Mouse (Mus musculus): ENCODE data around the gene Wdr35. TPM values are rescaled to one million over a fixed set of nuclear protein-coding genes. Genes with fewer than 3 reads are reported as not detected.
"Not testable (repeated sequence)": the region's sequence is repeated elsewhere in the genome, so short reads cannot be mapped to it uniquely, and the experiment has no call there.

Gene Wdr35
- total RNA-seq, 4 experiments from 2014 or later = 43.0 to 59.8 (median 44.9) TPM

- no peak for DNase-seq (ENCODE audit: low spot score in 2 of 2)
Observed at GRCm38 (mm10) chr12:9007146-9007545, 33.5 kb downstream of the Wdr35 start.

- no peak for DNase-seq (ENCODE audit: low spot score in 2 of 2)
Observed at GRCm38 (mm10) chr12:9007811-9008210, 34.1 kb downstream of the Wdr35 start.

DNA sequence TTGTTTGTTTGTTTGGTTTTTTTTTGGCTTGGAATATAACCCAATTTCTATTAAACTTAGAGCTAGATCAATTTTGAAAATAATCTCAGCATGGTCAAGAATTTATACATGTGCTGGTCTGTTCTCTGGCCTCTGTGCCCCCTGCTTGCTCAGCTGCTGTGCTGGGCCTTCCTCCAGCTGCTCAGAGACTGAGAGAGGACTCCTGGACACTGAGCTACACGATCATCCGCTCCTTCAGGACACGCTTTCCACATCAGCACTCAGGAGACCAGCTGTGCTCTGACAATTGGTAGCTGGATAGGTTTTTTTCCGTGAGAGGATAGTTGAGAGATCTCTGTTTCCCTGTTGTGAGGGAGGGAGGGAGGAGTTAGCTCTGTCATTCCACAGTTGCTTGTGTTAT is 36.6 kb downstream of the Wdr35 start:
- DNase-seq (ENCODE audit: low spot score in 2 of 2) = no peak

DNA sequence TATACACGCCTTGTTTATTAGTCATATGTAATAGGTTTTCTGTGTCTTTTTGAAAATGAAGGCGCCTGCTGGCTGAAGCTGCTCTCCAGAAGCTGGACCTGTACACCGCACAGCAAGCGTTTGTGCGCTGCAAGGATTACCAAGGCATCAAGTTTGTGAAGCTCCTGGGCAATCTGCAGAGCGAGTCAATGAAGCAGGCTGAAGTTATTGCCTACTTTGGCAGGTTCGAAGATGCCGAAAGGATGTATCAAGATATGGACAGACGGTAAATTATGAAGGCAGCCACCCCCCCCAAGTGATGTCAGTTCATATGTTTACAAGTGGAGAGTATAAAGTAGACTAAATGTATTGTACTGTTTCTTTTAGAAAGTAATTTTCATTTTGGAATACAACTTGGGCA is 42.7 kb downstream of the Wdr35 start:
- DNase-seq (ENCODE audit: low spot score in 2 of 2) = no peak

DNA sequence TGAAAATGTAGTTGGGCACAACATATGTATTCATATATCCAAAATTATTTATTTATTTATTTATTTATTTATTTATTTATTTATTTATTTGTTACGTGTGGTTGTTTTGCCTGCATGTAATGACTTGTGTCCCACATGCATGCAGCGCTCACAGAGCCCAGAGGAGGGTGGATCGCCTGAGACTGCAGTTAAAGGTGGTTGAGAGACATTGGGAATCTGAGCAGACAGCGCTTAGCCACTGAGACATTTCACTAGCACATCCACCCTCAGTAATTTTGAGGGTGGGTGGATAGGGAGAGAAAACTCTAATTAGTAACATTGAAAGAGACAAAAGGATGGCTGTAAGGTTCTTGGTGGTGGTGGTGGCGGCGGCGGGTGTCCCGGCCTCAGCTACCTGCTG is 46.7 kb downstream of the Wdr35 start:
- no peak for DNase-seq (ENCODE audit: low spot score in 2 of 2)

- no peak for DNase-seq (ENCODE audit: low spot score in 2 of 2)
Observed at GRCm38 (mm10) chr12:9020986-9021385, 47.3 kb downstream of the Wdr35 start.

DNA sequence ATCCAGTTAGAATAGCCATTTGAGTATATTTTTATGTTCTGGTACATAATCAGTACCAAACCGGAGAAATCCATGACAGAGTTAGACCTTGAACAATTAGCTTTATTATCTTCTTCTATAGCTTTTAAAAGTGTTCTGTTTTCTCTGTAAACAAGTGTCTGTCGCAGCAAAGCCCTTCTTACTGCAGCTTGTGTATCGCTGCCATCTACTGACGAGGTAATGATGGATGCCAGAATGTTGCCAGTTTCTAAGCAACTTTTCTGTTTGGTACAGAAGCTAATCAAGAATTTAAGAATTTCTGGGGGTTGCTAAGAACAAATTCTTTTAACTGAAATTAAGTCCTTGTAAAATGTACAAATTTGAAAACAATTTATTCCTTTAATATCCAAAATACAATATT is 49.3 kb downstream of the Wdr35 start:
- DNase-seq (ENCODE audit: low spot score in 2 of 2) = no peak

- DNase-seq (ENCODE audit: low spot score in 2 of 2) = no peak
Observed at GRCm38 (mm10) chr12:9024071-9024470, 50.4 kb downstream of the Wdr35 start.

- no peak for DNase-seq (ENCODE audit: low spot score in 2 of 2)
Observed at GRCm38 (mm10) chr12:9024736-9025135, 51.0 kb downstream of the Wdr35 start.

DNA sequence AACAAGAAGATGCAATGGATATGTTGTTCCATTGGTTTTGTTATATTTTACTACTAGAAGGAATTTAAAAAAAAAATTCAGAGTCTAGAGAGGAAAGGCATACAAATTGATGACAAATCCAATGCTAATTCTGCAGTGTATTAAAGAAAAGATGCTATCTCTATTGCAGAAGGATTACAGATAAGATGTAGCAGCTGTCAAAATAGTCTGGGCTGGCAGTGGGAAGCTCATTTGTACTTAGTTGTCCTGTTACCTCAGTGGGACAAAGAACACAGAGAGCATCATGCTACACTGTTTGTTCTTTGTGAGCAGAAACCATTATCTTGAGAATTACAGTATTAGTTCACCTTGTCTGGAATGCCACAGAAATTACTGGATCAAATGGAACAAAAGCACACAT is 53.2 kb downstream of the Wdr35 start:
- no peak for DNase-seq (ENCODE audit: low spot score in 2 of 2)

DNA sequence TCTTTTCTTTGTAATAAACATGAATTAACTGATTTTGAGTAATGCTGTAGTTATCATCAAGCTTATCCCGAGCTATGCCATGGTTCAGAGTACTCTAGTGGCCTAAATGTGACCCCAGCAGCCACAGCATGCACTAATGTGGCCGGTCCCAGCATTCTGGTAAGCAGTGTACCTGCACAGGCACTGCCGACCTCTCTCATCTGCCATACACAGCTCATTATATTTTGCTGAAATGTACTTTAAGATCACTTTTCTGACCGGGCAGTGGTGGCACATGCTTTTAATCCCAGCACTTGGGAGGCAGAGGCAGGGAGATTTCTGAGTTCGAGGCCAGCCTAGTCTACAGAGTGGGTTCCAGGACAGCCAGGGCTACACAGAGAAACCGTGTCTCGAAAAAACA is 55.1 kb downstream of the Wdr35 start:
- DNase-seq (ENCODE audit: low spot score in 2 of 2) = not testable (repeated sequence)

DNA sequence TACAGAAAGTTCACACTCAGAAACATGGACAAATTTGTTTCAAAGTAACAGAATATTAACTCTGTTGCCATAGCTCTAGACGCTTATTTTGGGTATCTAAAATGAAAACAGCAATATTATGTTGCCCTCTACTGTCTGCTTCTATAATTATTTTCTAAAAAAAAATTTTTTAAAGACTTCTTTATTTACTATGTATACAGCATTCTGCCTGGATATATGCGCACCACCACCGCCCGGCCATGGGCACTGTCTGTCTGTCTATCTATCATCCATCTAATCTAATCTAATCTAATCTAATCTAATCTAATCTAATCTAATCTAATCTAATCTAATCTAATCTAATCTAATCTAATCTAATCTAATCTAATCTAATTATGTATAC is 55.8 kb downstream of the Wdr35 start:
- no peak for DNase-seq (ENCODE audit: low spot score in 2 of 2)

DNA sequence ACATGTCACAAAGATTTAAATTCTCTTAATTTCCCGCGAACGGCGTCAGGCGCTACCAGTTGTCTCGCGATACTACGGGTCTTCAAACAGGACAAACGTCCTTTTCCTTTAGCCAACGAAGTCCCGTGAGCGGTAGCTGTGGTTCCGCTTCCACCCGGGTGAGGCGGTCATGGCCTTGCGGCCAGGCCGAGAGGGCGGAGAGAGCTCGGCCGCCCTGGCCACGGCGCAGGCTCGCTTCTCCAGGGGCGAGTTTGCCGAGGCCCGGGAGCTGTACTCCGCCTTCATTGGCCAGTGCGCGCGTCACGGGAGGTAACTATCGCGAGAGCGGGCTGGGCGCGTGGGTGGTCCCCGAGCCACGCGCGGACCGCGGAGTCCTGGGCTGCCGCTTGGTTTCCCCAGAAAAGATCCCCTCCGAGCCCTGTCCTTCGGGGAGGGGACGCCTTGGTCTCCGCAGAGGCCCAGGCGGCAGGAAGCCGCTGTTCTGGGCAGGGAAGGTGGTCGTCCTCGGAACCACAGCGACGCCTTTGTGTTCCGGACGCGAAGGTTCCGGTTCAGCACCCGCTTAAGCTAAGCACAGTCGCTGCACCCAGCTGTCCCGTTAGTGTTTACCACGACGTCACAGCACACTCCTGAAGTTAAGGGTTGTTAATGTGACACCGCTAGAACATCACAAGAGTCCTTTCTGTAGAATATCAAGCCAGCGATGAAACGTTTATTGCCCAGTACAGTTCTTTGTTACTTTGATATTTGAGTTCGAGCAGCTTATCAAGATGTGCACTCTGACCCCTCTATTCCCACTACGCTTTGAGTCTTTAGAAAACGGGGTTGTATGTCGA is 56.4 kb downstream of the Wdr35 start, which contains the start of gene Ttc32:
TSS of gene Ttc32 (plus strand) at position 110 of the 836 bp plus-strand sequence.
- DNase-seq (ENCODE audit: low spot score in 2 of 2) = peak; percentile 91 to 96

- DNase-seq (ENCODE audit: low spot score in 2 of 2) = no peak
Observed at GRCm38 (mm10) chr12:9031166-9031565, 57.5 kb downstream of the Wdr35 start.

DNA sequence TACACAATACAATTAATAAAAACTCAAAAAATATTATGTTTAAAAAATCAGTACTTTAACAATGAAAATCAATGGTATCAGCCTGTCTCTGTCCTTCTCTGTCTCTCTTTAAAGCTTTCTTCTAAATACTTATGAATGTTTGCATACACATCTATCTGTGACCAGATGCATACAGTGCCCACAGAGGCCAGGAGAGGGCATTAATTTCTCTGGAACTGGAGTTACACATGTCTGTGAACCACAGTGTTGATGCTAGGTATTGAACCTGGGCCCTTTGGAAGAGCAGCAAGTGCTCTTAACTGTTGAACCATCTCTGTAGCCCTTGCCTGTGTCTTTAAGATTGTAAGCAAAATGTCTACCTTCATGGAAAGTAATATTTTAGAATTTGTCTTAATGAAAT is 59.4 kb downstream of the Wdr35 start:
- DNase-seq (ENCODE audit: low spot score in 2 of 2) = no peak

- DNase-seq (ENCODE audit: low spot score in 2 of 2) = no peak
Observed at GRCm38 (mm10) chr12:9036409-9036808, 62.7 kb downstream of the Wdr35 start.

- no peak for DNase-seq (ENCODE audit: low spot score in 2 of 2)
Observed at GRCm38 (mm10) chr12:9040177-9040576, 66.5 kb downstream of the Wdr35 start.

- no peak for DNase-seq (ENCODE audit: low spot score in 2 of 2)
Observed at GRCm38 (mm10) chr12:9040686-9041085, 67.0 kb downstream of the Wdr35 start.

DNA sequence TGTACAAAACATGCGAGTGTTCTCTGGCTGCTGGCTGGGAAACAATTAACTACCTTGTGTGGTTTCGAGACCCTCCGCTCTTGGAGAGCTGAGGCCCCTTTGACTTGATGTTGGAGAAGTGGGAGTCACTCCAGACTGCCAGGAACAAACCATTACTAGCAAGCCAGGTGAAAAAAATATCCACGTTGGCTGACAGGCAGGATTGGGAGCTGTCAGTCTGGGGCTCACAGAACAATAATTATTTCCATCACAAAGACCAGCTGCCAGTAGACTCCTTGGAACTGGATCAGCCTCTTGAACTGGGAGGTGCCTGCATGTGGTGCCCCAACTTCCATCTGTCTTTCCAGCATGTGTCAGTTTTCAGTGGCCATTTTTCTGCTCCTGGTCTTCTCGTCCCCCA is 68.6 kb downstream of the Wdr35 start:
- no peak for DNase-seq (ENCODE audit: low spot score in 2 of 2)

- no peak for DNase-seq (ENCODE audit: low spot score in 2 of 2)
Observed at GRCm38 (mm10) chr12:9042759-9043158, 69.1 kb downstream of the Wdr35 start.

GRCm38 (mm10) chr12:9044666-9045065 is 71.0 kb downstream of the Wdr35 start:
- no peak for DNase-seq (ENCODE audit: low spot score in 2 of 2)

DNA sequence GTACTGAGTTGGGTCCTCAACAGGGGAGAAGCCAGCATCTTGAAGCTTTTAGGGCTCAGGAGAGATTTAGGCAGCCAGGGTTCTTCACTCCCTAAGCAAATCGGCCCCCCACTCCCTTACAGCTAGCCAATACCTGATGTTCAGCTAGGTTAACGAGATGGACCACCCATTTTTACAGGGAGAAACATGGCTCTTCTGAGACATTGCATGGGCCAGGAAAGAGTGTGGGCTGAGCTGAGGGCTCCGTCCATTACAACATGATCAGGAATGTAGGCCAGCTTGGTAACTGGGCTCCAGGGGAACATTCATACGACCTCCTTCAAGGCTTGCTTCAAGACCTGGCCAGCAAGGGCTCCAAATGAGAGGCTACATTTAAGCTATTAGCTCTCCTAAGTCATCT is 73.0 kb downstream of the Wdr35 start:
- no peak for DNase-seq (ENCODE audit: low spot score in 2 of 2)

GRCm38 (mm10) chr12:9048090-9048489 is 74.4 kb downstream of the Wdr35 start:
- no peak for DNase-seq (ENCODE audit: low spot score in 2 of 2)

Measured in layer of hippocampus, adult 8-10 months (tissue).